In the genomic region with DNA sequence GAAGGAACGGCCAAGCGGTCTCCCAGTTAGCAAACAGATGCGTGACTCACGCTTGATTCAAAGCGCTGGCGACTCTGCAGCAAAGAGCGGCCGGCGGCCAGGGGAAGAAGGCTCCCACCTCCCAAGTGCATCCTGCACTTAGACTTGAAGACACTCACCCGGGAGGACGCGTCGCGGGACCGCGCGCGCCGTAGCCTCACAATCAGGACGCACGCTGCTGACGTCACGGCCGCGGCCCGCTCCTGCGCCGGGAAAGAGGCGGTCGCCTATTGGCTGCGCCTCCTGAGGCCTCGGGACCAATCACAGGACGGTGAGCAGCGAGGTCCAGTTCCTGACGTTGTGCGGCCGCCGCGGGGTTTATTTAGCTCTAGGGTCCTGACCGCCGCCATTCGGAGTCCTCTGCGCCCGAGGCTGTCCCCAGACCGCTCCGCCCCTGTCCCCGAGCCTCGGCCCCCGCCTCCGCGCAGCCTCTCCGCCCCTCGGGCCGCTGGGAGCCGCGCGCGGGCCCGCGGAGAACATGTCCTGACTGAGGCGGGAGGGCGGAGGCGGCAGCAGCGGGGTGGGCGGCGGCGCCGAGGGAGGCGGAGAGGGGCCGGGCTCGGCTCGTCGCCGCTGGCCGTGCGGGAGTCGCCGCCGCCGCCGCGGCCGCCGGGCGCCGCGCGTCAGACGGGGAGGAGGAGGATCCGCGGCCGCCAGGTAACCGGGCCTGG, we compare ENCODE assay signal across 8 mouse cellular contexts. TPM values are rescaled to one million over a fixed set of nuclear protein-coding genes. Genes with fewer than 3 reads are reported as not detected.
DNase-seq lines count a peak whose midpoint lies in the region; ATAC-seq lines count a peak whose summit lies in the region.

A gene (plus strand): TSS at position 293 of the 710 bp plus-strand sequence.

- no peaks in the 10 kb centered on the region for H3K36me3 ChIP-seq in heart, embryonic 13.5 days
- H3K36me3 ChIP-seq in liver, embryonic 12.5 days, result no peaks in the 10 kb centered on the region
- no peaks in the 10 kb centered on the region for H3K36me3 ChIP-seq in stomach, embryonic 15.5 days

- no peaks in the 10 kb centered on the region for H3K9me3 ChIP-seq in heart, embryonic 13.5 days
- no peaks in the 10 kb centered on the region for H3K9me3 ChIP-seq in liver, embryonic 12.5 days (replicated peaks)
- no peaks in the 10 kb centered on the region for H3K9me3 ChIP-seq in stomach, embryonic 15.5 days

- H3K27ac ChIP-seq in brown adipose tissue, adult 24 weeks (replicated peaks; ENCODE audit: low read depth, low read length), result peak within 1 kb of the TSS; percentile 93
- H3K27ac ChIP-seq in heart, embryonic 13.5 days (replicated peaks), result peak within 1 kb of the TSS; percentile 98
- H3K27ac ChIP-seq in liver, embryonic 12.5 days, result peak within 1 kb of the TSS; percentile 99
- H3K27ac ChIP-seq in stomach, embryonic 15.5 days, result peak within 1 kb of the TSS; percentile 98

- H3K4me3 ChIP-seq in brown adipose tissue, adult 24 weeks (ENCODE audit: insufficient read depth, low read depth, low read length), result peak within 1 kb of the TSS; percentile 98
- H3K4me3 ChIP-seq in heart, embryonic 13.5 days, result peak within 1 kb of the TSS; percentile 96
- H3K4me3 ChIP-seq in liver, embryonic 12.5 days, result peak within 1 kb of the TSS; percentile 99
- H3K4me3 ChIP-seq in stomach, embryonic 15.5 days (replicated peaks), result peak within 1 kb of the TSS; percentile 87

- no peaks in the 10 kb centered on the region for H3K27me3 ChIP-seq in heart, embryonic 13.5 days (replicated peaks)
- no peaks in the 10 kb centered on the region for H3K27me3 ChIP-seq in liver, embryonic 12.5 days (replicated peaks)
- no peaks in the 10 kb centered on the region for H3K27me3 ChIP-seq in stomach, embryonic 15.5 days (replicated peaks)

- ATAC-seq in heart, embryonic 13.5 days (ENCODE audit: extremely low read depth, insufficient number of reproducible peaks, low FRiP score, low TSS enrichment), result peak; percentile 100
- peak; percentile 98 for ATAC-seq in liver, embryonic 12.5 days
- ATAC-seq in stomach, embryonic 15.5 days (ENCODE audit: insufficient read depth, low FRiP score, low read depth), result peak; percentile 99

- under 1% methylated on average over 63 of the region's 93 CpGs for WGBS in heart, embryonic 13.5 days
- WGBS in liver, embryonic 12.5 days (ENCODE audit: insufficient replicate concordance), result under 1% methylated on average over 68 of the region's 93 CpGs
- WGBS in stomach, embryonic 15.5 days, result under 1% methylated on average over 82 of the region's 93 CpGs

- peak within 1 kb of the TSS; percentile 99 for H3K9ac ChIP-seq in heart, embryonic 13.5 days
- peak within 1 kb of the TSS; percentile 100 for H3K9ac ChIP-seq in liver, embryonic 12.5 days
- H3K9ac ChIP-seq in stomach, embryonic 15.5 days, result peak within 1 kb of the TSS; percentile 72

- DNase-seq in CD4-positive, CD25-positive, alpha-beta regulatory T cell, adult 2 months (ENCODE audit: low read depth, low spot score), result peak; percentile 99
- peak; percentile 51 for DNase-seq in fat pad, adult 2 months (ENCODE audit: extremely low read depth, low read depth, low spot score)
- peak; percentile 99 for DNase-seq in kidney, postnatal 10 days
- peak; percentile 97 for DNase-seq in natural killer cell, adult 2 months (ENCODE audit: low spot score in 2 of 2)

- H3K4me1 ChIP-seq in brown adipose tissue, adult 24 weeks (ENCODE audit: control insufficient read depth, insufficient read depth, insufficient read length, low read length), result no peaks in the 10 kb centered on the region
- peaks cover 19% of the 10 kb centered on the region for H3K4me1 ChIP-seq in heart, embryonic 13.5 days
- H3K4me1 ChIP-seq in liver, embryonic 12.5 days, result peaks cover 28% of the 10 kb centered on the region
- peaks cover 4% of the 10 kb centered on the region; the same call in 1 of the 2 replicates for H3K4me1 ChIP-seq in stomach, embryonic 15.5 days

- peak within 1 kb of the TSS; percentile 75 for H3K4me2 ChIP-seq in heart, embryonic 13.5 days
- peak within 1 kb of the TSS; percentile 85 for H3K4me2 ChIP-seq in liver, embryonic 12.5 days
- peak within 1 kb of the TSS; percentile 61 for H3K4me2 ChIP-seq in stomach, embryonic 15.5 days

RNA-seq across cellular contexts. Expression of the gene that starts here (rescaled TPM):
- polyA plus RNA-seq in brown adipose tissue, adult 24 weeks (2012; ENCODE audit: insufficient read depth, insufficient read length, missing spikeins), result 11.4 and 13.0 TPM in 2 replicates
- polyA plus RNA-seq in heart, embryonic 13.5 days (2015; fragmentation: Nextera tagmentation; extraction: Ambion mirVana), result 7.5 and 8.0 TPM in 2 replicates
- polyA plus RNA-seq in liver, embryonic 12.5 days (2016; fragmentation: Nextera tagmentation; extraction: Ambion mirVana), result 9.0 and 9.2 TPM in 2 replicates
- 12.7 and 13.1 TPM in 2 replicates for polyA plus RNA-seq in stomach, embryonic 15.5 days (2015; fragmentation: Nextera tagmentation; extraction: Ambion mirVana)

Comparison
In these comparisons a context has a peak if more than half of its experiments do, and no peak if none do; other contexts are left out.
1. Peak in every context shown above with its lines: DNase-seq, ATAC-seq, H3K4me3 ChIP-seq and H3K27ac ChIP-seq.